21 mouse cellular contexts compared by ENCODE assay signal in the genomic region with DNA sequence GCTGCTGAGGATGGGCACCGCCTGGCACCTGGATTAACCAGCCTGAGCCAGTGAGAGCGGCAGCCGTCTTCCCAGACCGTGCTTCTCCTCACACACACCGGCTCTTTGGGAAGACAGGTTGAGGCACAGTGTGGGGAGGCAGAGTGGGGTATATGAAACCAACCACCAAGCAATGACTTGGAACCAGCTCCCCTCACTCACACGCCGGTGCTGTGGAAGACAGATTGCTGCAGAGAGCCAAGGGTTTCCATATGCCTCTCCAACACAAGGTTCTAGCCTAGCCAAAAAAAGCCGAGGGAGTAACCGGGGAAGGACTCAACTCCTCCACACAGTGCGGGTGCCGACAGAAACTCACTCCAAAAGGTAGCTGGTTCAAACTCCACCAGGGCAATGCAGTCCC. TPM values are rescaled to one million over a fixed set of nuclear protein-coding genes. Genes with fewer than 3 reads are reported as not detected.
A peak's percentile ranks its signal among the peaks of the same experiment; 100 is the strongest.
DNase-seq lines count a peak whose midpoint lies in the region; ATAC-seq and TF ChIP-seq lines count a peak whose summit lies in the region.
"Had no signal": no experiment of that assay in that cellular context is flagged by ENCODE, and none has a peak within 500 bp of the region (broad histone marks: within the 10 kb centered on the region; RNA-seq: fewer than 3 reads in every experiment).

No protein-coding gene starts in this region.

- peak; percentile 64 for ATAC-seq in forebrain, embryonic 15.5 days (replicated peaks)
- no peak for ATAC-seq in forebrain, embryonic 12.5 days (ENCODE audit: low FRiP score)
- ATAC-seq in neutrophil, adult 5-6 weeks (ENCODE audit: extremely low read depth, insufficient number of reproducible peaks, low FRiP score, poor library complexity, severe bottlenecking) = 0 out of 2 replicates have a peak, but pooled peaks have one; percentile 6
- no peak for ATAC-seq in midbrain, embryonic 14.5 days (ENCODE audit: low FRiP score, low TSS enrichment)
- ATAC-seq: intestine, postnatal 0 days; Patski had no signal

- H3K9me3 ChIP-seq in forebrain, embryonic 15.5 days = no peaks in the 10 kb centered on the region
- H3K9me3 ChIP-seq in forebrain, embryonic 12.5 days = no peaks in the 10 kb centered on the region
- no peaks in the 10 kb centered on the region for H3K9me3 ChIP-seq in ES-Bruce4 (replicated peaks; ENCODE audit: control insufficient read depth, insufficient read depth, low read length, poor library complexity, severe bottlenecking)
- H3K9me3 ChIP-seq in midbrain, embryonic 14.5 days (ENCODE audit: control insufficient read depth, low read length) = no peaks in the 10 kb centered on the region
- H3K9me3 ChIP-seq: embryonic facial prominence, embryonic 13.5 days; heart, embryonic 13.5 days; hindbrain, embryonic 15.5 days had no signal

- 72% methylated on average over 11 of the region's 11 CpGs for WGBS in forebrain, embryonic 15.5 days
- WGBS in forebrain, embryonic 12.5 days = 83% methylated on average over 11 of the region's 11 CpGs
- WGBS in midbrain, embryonic 14.5 days = 85% methylated on average over 11 of the region's 11 CpGs

- no peak for TF ChIP-seq CTCF in ES-Bruce4 (IDR thresholded peaks at IDR 0.05; ENCODE audit: low read depth, low read length)
- TF ChIP-seq CTCF in brain, embryonic 14.5 days (IDR thresholded peaks at IDR 0.05; ENCODE audit: borderline replicate concordance, extremely low read depth, insufficient read depth, insufficient read length) = no peak

- no peak overlapping the region for H3K9ac ChIP-seq in forebrain, embryonic 15.5 days (replicated peaks)
- no peak overlapping the region for H3K9ac ChIP-seq in forebrain, embryonic 12.5 days
- 0 out of 2 replicates have a peak overlapping the region, but pooled peaks have one; percentile 4 for H3K9ac ChIP-seq in ES-Bruce4 (ENCODE audit: low read depth, poor library complexity, severe bottlenecking)
- no peak overlapping the region for H3K9ac ChIP-seq in midbrain, embryonic 14.5 days (replicated peaks; ENCODE audit: low read length)
- H3K9ac ChIP-seq: embryonic facial prominence, embryonic 13.5 days; heart, embryonic 13.5 days; hindbrain, embryonic 15.5 days had no signal

- no peak overlapping the region for H3K4me2 ChIP-seq in forebrain, embryonic 15.5 days (replicated peaks)
- H3K4me2 ChIP-seq in forebrain, embryonic 12.5 days = no peak overlapping the region
- no peak overlapping the region for H3K4me2 ChIP-seq in midbrain, embryonic 14.5 days (ENCODE audit: low read length)
- H3K4me2 ChIP-seq: embryonic facial prominence, embryonic 13.5 days; heart, embryonic 13.5 days; hindbrain, embryonic 15.5 days had no signal

- H3K27ac ChIP-seq in forebrain, embryonic 15.5 days (replicated peaks) = peak overlapping the region; percentile 43; the same call in 1 of the 2 replicates
- H3K27ac ChIP-seq in forebrain, embryonic 12.5 days = no peak overlapping the region
- H3K27ac ChIP-seq in ES-Bruce4 (ENCODE audit: insufficient read depth, low read length) = no peak overlapping the region
- no peak overlapping the region for H3K27ac ChIP-seq in midbrain, embryonic 14.5 days (replicated peaks; ENCODE audit: low read depth, low read length)
- H3K27ac ChIP-seq: embryonic facial prominence, embryonic 13.5 days; heart, embryonic 13.5 days; hindbrain, embryonic 15.5 days had no signal

- no peak for TF ChIP-seq POLR2A in ES-Bruce4 (IDR thresholded peaks at IDR 0.05; ENCODE audit: insufficient read depth, low read length)
- no peak for TF ChIP-seq POLR2A in brain, embryonic 14.5 days (IDR thresholded peaks at IDR 0.05; ENCODE audit: borderline replicate concordance, extremely low read depth, insufficient read depth, insufficient read length, poor library complexity, severe bottlenecking)

- H3K4me1 ChIP-seq in forebrain, embryonic 15.5 days = no peaks in the 10 kb centered on the region
- H3K4me1 ChIP-seq in forebrain, embryonic 12.5 days = no peaks in the 10 kb centered on the region
- no peaks in the 10 kb centered on the region for H3K4me1 ChIP-seq in ES-Bruce4 (ENCODE audit: control insufficient read depth, insufficient read depth, low read length)
- H3K4me1 ChIP-seq in midbrain, embryonic 14.5 days (ENCODE audit: control insufficient read depth, insufficient read depth, low read length) = no peaks in the 10 kb centered on the region
- H3K4me1 ChIP-seq: embryonic facial prominence, embryonic 13.5 days; heart, embryonic 13.5 days; hindbrain, embryonic 15.5 days had no signal

- H3K4me3 ChIP-seq in forebrain, embryonic 15.5 days = no peak overlapping the region
- H3K4me3 ChIP-seq in forebrain, embryonic 12.5 days (replicated peaks) = no peak overlapping the region
- H3K4me3 ChIP-seq in ES-Bruce4 (ENCODE audit: low read depth, low read length) = peak overlapping the region; percentile 22
- no peak overlapping the region for H3K4me3 ChIP-seq in midbrain, embryonic 14.5 days (replicated peaks; ENCODE audit: low read depth, low read length)
- H3K4me3 ChIP-seq: embryonic facial prominence, embryonic 13.5 days; heart, embryonic 13.5 days; hindbrain, embryonic 15.5 days had no signal

- no peaks in the 10 kb centered on the region for H3K36me3 ChIP-seq in forebrain, embryonic 15.5 days
- H3K36me3 ChIP-seq in forebrain, embryonic 12.5 days (replicated peaks) = no peaks in the 10 kb centered on the region
- no peaks in the 10 kb centered on the region for H3K36me3 ChIP-seq in ES-Bruce4 (ENCODE audit: control insufficient read depth, insufficient read depth, low read length, poor library complexity, severe bottlenecking)
- no peaks in the 10 kb centered on the region for H3K36me3 ChIP-seq in midbrain, embryonic 14.5 days (ENCODE audit: control insufficient read depth, insufficient read depth, low read length)
- H3K36me3 ChIP-seq: embryonic facial prominence, embryonic 13.5 days; heart, embryonic 13.5 days; hindbrain, embryonic 15.5 days had no signal

- no peak for TF ChIP-seq EP300 in ES-Bruce4 (IDR thresholded peaks at IDR 0.05; ENCODE audit: insufficient read depth, low read depth, low read length)

- no peaks in the 10 kb centered on the region for H3K27me3 ChIP-seq in forebrain, embryonic 15.5 days
- no peaks in the 10 kb centered on the region for H3K27me3 ChIP-seq in forebrain, embryonic 12.5 days
- no peaks in the 10 kb centered on the region for H3K27me3 ChIP-seq in ES-Bruce4 (ENCODE audit: control insufficient read depth, insufficient read depth, low read length, poor library complexity, severe bottlenecking)
- H3K27me3 ChIP-seq in midbrain, embryonic 14.5 days (ENCODE audit: control insufficient read depth, insufficient read depth, low read length) = no peaks in the 10 kb centered on the region
- H3K27me3 ChIP-seq: embryonic facial prominence, embryonic 13.5 days; hindbrain, embryonic 15.5 days; Patski had no signal

- DNase-seq in brain, embryonic 14.5 days (ENCODE audit: low read depth) = peak; percentile 39
- no peak for DNase-seq in midbrain, embryonic 14.5 days
- DNase-seq in retina, embryonic 14.5 days (ENCODE audit: low spot score) = no peak
- DNase-seq: adrenal gland, adult 8-10 months; adrenal gland, postnatal 36 days; cerebellum, adult 11 months; cerebellum, adult 8-10 months; cerebellum, postnatal 36 days; gastrocnemius, postnatal 36 days; heart, adult 11 months; heart, postnatal 36 days; kidney, adult 8-10 months had no signal

RNA-seq across cellular contexts. Expression of a gene that starts 18.5 kb away (rescaled TPM):
- 68.7 and 70.2 TPM in 2 replicates for polyA plus RNA-seq in forebrain, embryonic 15.5 days (2015; fragmentation: Nextera tagmentation; extraction: Ambion mirVana)
- 60.8 and 63.4 TPM in 2 replicates for polyA plus RNA-seq in forebrain, embryonic 12.5 days (2016; fragmentation: Nextera tagmentation; extraction: Ambion mirVana)
- 70.7 and 72.0 TPM in 2 replicates for polyA plus RNA-seq in ES-Bruce4 (2011; ENCODE audit: insufficient read depth, insufficient read length, low read depth, missing spikeins)
- 17.9 and 26.4 TPM in 2 replicates for polyA plus RNA-seq in brain, embryonic 14.5 days (2012; rRNA removed)
- 20.7 and 22.3 TPM in 2 replicates for total RNA-seq in neutrophil, adult 5-6 weeks (2017)
- polyA plus RNA-seq in midbrain, embryonic 14.5 days (2014; fragmentation: Nextera tagmentation; extraction: Ambion mirVana) = 67.8 and 69.6 TPM in 2 replicates

RNA-seq across cellular contexts. Expression of a gene that starts 18.8 kb away (rescaled TPM):
- 899 and 974 TPM in 2 replicates for polyA plus RNA-seq in forebrain, embryonic 15.5 days (2015; fragmentation: Nextera tagmentation; extraction: Ambion mirVana)
- 501 and 537 TPM in 2 replicates for polyA plus RNA-seq in forebrain, embryonic 12.5 days (2016; fragmentation: Nextera tagmentation; extraction: Ambion mirVana)
- polyA plus RNA-seq in ES-Bruce4 (2011; ENCODE audit: insufficient read depth, insufficient read length, low read depth, missing spikeins) = 126 and 131 TPM in 2 replicates
- polyA plus RNA-seq in brain, embryonic 14.5 days (2012; rRNA removed) = 1,206 and 1,229 TPM in 2 replicates
- 667 and 713 TPM in 2 replicates for total RNA-seq in neutrophil, adult 5-6 weeks (2017)
- 1,113 and 1,163 TPM in 2 replicates for polyA plus RNA-seq in midbrain, embryonic 14.5 days (2014; fragmentation: Nextera tagmentation; extraction: Ambion mirVana)

RNA-seq across cellular contexts. Expression of a gene that starts 35.4 kb away (rescaled TPM):
- 14.6 and 20.4 TPM in 2 replicates for polyA plus RNA-seq in forebrain, embryonic 15.5 days (2015; fragmentation: Nextera tagmentation; extraction: Ambion mirVana)
- 14.1 and 17.0 TPM in 2 replicates for polyA plus RNA-seq in forebrain, embryonic 12.5 days (2016; fragmentation: Nextera tagmentation; extraction: Ambion mirVana)
- 28.5 and 40.0 TPM in 2 replicates for polyA plus RNA-seq in ES-Bruce4 (2011; ENCODE audit: insufficient read depth, insufficient read length, low read depth, missing spikeins)
- polyA plus RNA-seq in brain, embryonic 14.5 days (2012; rRNA removed) = 15.0 and 45.2 TPM in 2 replicates
- 1.4 TPM in 1 of 2 replicates, not detected in the other for total RNA-seq in neutrophil, adult 5-6 weeks (2017)
- 11.6 and 18.4 TPM in 2 replicates for polyA plus RNA-seq in midbrain, embryonic 14.5 days (2014; fragmentation: Nextera tagmentation; extraction: Ambion mirVana)

Comparison
In these comparisons a context has a peak if more than half of its experiments do, and no peak if none do; other contexts are left out.
1. ATAC-seq: peak in forebrain, embryonic 15.5 days (single experiment) and neutrophil, adult 5-6 weeks (single experiment); none in forebrain, embryonic 12.5 days (single experiment) and midbrain, embryonic 14.5 days (single experiment).